Mouse (Mus musculus) spleen, postnatal 36 days (tissue): ENCODE results near the gene Ghsr.
A peak's percentile ranks its signal among the peaks of the same experiment; 100 is the strongest.
"Not testable (repeated sequence)": the region's sequence is repeated elsewhere in the genome, so short reads cannot be mapped to it uniquely, and the experiment has no call there.

ENCODE experiments used
- DNase-seq, 2 experiments: peaks; one replicate each; pipeline ENCODE4 v3.0.0; 2022; ENCODE audit warnings: low spot score in 2 of 2, mixed read lengths in 1 of 2

Gene Ghsr

GRCm38 (mm10) chr3:27371276-27371621, at the start of gene Ghsr:
Gene Ghsr, plus strand, starts transcription at chr3:27371351.
- DNase-seq: no peak

- DNase-seq: no peak
Observed at GRCm38 (mm10) chr3:27322591-27322990, 48.6 kb upstream of the Ghsr start.

- no peak for DNase-seq
Observed at GRCm38 (mm10) chr3:27323551-27323950, 47.6 kb upstream of the Ghsr start.

DNA sequence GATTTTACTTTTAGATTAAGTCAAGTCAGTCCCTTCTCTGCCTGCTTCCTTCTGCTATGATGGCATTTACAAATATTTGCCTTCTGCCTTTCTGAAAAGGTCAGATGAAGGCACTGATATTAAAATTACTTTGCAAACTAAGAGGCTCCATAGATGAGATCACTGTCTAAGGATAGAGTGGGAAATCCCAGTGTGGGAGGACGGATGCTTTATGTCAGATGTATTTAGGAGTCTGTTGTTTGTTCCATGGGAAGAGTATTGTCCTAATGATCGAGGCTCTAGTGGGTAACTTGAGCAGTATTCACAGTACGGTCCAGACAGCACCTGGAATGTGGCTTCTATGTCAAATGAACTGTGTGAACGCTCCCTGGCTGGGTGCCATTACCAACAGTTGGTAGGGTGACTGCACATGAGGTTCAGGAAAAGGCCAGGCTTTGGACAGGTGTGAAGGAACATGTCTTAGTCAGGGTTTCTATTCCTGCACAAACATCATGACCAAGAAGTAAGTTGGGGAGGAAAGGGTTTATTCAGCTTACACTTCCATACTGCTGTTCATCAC, 44.4 kb upstream of the Ghsr start:
- no peak for DNase-seq

DNA sequence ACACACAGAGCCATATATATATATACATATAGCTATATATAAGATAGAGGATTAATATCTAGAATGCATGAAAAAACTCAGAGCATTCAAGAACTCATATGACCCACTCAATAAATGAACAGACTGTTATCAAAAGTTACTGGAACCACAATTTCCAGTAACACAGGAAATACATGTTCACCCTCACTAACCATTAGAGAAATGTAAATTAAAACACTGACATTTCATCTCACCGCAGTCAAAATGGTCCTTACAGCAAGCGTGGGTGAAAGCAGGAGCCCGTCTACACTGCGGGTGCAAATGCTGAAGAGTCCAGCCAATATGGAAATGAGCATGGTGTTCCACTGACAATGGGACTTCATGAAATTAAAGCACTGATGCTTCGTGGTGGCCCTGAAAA, 40.4 kb upstream of the Ghsr start:
- DNase-seq: no peak

DNA sequence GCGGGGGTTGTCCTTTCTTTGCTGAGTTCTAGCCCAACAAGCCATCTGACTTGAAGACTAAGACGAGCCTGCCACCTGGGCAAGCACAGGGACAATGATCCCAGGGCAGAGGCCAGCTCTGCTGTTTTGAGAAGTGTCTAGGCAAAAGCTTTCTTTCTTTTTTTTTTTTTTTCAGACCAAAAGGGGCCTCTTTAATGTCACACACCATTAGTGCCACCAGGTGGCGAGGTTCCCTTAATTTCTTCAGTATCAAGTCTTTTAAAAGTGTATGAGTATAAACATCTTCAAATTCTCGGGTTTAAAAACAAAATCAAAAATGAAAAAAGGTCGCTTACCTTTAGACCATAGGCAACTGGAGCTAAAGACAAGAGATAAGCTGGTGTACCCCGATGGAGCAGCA, 32.7 kb upstream of the Ghsr start:
- DNase-seq: no peak

DNA sequence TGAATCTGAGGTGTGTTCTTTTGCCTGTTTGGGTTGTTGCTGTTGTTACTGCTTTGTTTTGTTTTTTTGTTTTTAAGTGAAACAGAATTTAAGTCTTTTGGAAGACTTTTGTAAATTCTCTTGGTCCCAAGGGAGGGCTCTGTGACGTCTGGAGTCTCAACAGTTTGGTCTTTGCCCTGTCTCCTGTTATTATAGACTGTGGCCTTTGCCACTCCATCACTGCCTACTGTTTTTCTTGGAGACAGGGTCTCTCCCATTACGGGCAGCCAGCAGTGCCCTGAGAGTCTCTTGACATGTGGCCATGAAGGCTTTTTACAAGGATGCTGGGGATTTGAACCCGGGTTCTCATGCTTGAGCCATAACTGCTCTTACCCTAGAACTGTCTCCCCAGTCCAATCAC, 32.3 kb upstream of the Ghsr start:
- no peak for DNase-seq

- DNase-seq: no peak
Observed at GRCm38 (mm10) chr3:27340757-27341156, 30.4 kb upstream of the Ghsr start.

DNA sequence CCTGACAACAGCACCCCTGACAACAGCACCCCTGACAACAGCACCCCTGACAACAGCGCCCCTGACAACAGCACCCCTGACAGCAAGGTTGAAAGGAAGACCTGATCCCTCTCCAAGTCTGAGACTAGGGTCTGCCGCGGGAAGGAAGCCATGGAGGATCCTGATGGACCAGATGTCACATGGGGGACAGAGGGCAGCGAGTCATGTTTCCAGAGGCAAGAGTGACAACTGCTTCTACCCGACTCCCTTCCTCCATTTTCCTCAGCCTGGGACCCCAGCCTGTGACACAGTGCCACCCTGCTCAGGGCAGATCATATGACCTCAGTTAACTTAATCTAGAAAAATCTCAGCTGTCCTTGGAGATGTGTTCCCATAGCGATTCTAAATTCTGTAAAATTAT, 28.7 kb upstream of the Ghsr start:
- no peak for DNase-seq

DNA sequence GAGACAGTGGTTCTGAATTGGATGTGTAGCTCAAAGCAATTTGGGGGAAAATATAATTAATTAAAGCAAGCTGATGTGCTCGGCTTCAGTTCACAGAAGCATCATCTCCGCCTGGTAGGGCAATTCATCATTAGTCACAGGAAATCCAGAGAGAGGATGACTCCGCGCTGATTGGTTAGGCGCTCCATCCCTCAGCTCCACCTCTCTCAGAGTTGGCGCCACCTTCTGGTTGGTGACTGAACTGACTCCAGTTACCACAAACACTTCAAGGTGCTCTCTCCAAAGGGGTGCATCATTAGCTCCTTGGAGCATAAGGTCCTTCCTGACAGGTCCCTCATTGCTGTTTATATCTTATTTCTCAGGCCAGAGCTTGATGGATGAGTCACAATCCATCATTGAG, 25.6 kb upstream of the Ghsr start:
- peak; percentile 34 to 47 for DNase-seq

DNA sequence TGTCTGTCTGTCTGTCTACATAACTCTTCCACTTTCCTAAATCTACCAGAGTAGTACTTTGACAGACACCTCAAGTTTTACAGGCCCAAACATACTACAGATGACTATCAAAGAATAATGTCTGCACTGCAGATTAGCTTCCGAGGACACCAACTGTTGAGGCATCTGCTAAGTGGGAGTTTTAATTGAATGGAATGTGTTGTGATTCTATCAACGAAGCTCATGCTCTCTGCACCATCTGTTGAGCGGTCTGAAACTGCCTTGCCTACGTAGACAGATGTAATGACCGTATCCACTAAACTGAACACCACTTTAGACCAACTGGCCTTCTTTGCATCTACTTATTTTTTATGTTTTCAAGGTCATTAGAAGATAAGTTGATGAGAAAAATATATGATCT, 22.7 kb upstream of the Ghsr start:
- DNase-seq: no peak

DNA sequence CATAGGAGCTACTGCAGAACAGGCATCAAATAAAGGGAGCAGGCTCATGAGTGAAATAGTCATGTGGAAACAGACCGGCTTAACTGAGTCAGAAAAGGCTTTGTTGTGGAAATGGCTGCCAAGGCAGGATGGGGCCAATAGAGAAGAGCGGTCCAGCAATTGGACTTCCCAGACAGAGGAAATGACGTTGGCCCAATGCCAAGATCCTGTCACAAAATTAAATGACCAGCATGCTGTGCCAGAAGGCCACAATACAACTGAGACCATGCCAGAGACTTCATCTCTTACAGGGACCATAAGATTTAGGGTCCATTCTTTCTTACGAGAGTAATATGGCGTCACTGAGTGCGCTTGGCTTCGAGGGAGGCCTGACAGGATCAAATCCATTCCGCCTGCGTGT, 20.0 kb upstream of the Ghsr start:
- DNase-seq: no peak

- DNase-seq: no peak
Observed at GRCm38 (mm10) chr3:27359100-27359720, 11.9 kb upstream of the Ghsr start.

DNA sequence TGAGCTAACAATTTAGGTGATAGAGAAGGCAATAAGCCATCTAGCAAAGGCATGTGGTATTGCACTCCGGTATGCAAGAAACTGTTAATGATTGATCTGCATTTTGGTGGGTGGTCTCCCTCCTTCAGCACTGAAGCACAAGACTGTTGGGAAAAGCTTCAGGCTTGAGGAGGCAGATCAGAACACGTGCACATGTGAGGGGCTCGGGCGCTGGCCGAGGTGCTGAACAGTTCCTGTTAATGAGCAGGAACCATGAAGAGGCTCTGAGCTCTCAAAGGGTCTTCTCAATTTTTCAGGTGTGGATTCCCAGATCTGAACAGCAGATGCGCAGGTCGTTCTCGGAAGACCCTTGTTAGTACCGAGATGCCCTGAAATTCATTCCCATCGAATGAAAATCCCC, 1.0 kb upstream of the Ghsr start:
- no peak for DNase-seq

GRCm38 (mm10) chr3:27370582-27371275, 422 bp upstream of the Ghsr start:
- DNase-seq: no peak

DNA sequence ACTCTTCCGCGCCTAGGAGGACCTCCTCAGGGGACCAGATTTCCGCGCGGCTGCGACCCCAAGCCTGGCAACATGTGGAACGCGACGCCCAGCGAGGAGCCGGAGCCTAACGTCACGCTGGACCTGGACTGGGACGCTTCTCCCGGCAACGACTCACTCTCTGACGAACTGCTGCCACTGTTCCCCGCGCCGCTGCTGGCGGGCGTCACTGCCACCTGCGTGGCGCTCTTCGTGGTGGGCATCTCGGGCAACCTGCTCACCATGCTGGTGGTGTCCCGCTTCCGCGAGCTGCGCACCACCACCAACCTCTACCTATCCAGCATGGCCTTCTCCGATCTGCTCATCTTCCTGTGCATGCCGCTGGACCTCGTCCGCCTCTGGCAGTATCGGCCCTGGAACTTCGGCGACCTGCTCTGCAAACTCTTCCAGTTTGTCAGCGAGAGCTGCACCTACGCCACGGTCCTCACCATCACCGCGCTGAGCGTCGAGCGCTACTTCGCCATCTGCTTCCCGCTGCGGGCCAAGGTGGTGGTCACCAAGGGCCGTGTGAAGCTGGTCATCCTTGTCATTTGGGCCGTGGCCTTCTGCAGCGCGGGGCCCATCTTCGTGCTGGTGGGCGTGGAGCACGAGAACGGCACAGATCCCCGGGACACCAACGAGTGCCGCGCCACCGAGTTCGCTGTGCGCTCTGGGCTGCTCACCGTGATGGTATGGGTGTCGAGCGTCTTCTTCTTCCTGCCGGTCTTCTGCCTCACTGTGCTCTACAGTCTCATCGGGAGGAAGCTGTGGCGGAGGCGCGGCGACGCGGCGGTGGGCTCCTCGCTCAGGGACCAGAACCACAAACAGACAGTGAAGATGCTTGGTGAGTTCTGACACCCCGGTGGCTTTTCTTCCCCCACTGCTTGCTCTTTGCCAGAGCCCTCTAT, 837 bp downstream of the Ghsr start:
- DNase-seq: no peak

DNA sequence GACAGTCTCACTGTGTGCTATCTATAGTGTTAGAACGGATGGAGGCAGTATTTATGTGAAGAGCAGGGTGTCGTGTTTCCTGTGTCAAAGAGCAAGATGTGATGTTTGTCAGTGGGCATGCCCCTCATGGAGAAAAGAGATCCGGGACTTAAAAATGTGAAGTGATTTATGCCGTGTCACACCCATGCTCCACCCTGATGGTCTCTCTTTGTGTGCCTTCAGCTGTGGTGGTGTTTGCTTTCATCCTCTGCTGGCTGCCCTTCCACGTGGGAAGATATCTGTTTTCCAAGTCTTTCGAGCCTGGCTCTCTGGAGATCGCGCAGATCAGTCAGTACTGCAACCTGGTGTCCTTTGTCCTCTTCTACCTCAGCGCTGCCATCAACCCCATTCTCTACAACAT, 3.2 kb downstream of the Ghsr start:
- no peak for DNase-seq

- no peak for DNase-seq
Observed at GRCm38 (mm10) chr3:27377935-27378334, 6.8 kb downstream of the Ghsr start.

GRCm38 (mm10) chr3:27384836-27385235, 13.7 kb downstream of the Ghsr start:
- DNase-seq: no peak

DNA sequence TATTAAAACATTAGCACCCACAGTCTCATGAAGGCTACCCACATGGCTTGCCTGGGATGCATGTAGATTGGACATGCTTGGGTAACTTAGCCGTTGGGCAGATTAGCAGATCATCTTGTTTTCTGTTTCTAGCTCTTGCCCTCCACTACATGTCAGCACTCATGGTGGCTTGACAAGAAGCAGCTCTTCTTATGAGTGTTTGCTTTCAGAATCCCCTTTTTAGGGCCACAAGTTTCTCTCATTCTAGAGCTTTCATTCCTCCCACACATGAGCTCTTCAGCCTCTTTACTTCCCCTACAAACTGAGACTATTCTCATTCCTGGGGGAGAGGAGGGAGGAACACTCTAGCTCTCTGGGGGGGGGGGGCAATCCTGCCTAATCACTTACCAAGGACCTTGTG, 18.8 kb downstream of the Ghsr start:
- DNase-seq: no peak

DNA sequence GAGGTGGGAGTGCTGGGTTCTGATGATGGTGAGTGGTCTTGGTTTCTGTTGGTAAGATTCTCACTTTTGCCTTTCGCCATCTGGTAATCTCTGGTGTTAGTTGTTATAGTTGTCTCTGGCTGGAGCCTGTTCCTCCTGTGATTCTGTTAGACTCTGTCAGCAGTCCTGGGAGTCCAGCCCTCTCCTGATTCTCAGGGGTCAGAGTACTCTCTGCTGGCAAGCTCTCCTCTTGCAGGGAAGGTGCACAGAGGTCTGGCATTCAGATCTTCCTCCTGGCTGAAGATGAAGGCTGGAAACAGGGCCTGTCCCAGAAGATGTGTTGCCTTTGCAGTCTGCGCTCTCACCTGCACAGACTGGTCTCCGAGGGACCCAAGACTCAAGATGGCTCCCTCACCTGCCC, 29.8 kb downstream of the Ghsr start:
- DNase-seq: not testable (repeated sequence)

DNA sequence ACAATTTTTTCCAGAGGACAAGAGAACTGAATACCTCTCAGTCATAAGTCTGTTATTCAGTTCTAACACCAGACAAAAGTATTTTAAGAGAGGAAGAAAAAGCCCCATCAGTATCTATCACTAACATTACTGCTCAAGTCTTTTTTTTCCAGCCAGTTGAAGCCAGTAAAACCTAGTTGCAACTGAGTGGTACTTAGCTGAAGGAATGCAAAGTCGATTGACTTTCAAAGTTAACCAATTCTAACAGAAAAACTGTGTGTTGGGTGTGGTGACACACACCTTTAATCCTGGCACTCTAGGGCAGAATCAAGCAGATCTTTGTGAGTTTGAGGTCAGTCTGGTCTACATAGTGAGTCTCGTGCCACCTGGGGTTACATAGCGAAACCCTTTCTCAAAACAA, 35.3 kb downstream of the Ghsr start:
- no peak for DNase-seq

- DNase-seq: no peak
Observed at GRCm38 (mm10) chr3:27408564-27408963, 37.4 kb downstream of the Ghsr start.
